Mouse (Mus musculus): ENCODE measurements around the gene Slc35f4.
A peak's percentile ranks its signal among the peaks of the same experiment; 100 is the strongest.

The Slc35f4 gene

GRCm38 (mm10) chr14:49525931-49526291 is at the start of gene Slc35f4:
Slc35f4 (minus strand) TSS chr14:49526046.
- DNase-seq = no peak

DNA sequence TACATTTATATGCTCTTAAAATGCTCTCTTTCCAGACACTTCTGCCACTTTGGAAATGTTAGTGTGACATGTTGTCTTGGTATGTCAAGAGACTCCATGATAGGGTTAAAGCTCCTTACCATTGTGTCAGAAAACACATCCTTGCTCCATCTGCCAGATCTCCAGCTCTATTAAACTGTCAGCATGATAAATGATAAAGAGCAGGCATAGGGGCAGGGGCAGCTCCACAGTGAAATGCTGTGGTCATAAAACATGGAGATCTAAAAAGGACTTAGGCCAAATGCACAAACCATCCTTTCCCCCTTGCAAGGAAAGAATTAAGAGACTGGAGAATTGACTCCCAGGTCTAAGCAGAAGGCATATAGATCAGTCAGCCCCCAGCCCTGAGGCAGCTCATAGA is 42.5 kb upstream of the Slc35f4 start:
- DNase-seq = no peak

GRCm38 (mm10) chr14:49560706-49561105 is 34.9 kb upstream of the Slc35f4 start:
- DNase-seq = no peak

DNA sequence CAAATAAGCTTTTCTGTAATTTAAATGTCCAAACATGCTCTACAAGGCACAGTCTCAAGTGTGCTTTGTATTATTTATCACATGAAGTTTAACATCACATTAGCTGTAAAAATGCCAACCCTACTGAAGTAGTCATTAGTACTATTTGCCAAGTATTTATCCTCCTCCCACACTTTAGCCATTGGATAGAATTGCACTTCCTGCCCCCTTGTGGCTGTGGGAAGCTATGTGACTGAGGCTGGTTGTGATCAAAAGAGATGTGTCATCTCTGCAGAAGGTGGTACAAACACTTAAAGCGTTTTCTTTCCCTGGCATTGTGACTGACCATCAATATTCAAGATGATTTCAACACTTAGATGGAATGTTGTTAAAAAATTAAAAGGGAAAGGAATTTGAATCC is 14.3 kb upstream of the Slc35f4 start:
- no peak for DNase-seq

DNA sequence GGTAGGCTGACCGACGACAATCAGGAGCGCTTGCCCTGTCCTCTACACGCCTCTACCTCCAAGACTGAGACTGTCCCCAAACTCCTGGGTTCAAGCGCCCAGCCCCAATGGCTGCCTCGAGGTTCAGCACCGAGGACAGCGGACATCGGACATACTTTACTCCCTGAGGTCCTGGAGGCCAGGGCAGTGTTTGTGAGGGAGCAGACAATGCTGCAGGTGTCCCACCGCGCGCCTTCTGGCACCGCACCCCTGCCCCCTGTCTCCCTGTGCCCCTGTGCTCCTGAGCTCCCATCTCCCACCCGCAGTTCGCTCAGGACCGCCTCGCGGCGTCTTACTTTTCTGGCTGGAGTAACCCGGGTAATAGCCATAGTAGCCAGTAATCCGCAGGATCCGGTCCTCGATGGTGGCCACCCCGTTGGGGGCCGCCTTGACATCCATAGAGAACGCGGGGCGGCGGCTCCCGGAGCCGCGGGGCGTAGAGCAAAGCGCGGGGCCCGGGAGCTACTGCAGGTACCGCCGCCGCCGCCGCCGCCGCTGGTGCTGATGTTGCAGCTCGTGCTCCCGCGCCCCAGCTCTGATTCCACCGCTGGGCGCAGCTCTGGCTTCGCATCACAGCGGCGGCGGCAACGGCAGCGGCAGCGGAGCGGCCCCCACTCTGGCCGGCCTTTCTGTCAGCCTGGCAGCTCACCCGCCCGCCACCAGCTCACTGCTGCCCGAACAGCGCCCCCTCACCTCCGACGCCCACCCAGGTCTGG is 493 bp downstream of the Slc35f4 start:
- DNase-seq = peak in 1 of 2 experiments; percentile 3

GRCm38 (mm10) chr14:49524665-49525064 is 1.2 kb downstream of the Slc35f4 start:
- no peak for DNase-seq

- DNase-seq = no peak
Measured at GRCm38 (mm10) chr14:49515096-49515665, 10.7 kb downstream of the Slc35f4 start.

GRCm38 (mm10) chr14:49514137-49514536 is 11.7 kb downstream of the Slc35f4 start:
- no peak for DNase-seq

- DNase-seq = no peak
Measured at GRCm38 (mm10) chr14:49495192-49495591, 30.7 kb downstream of the Slc35f4 start.

DNA sequence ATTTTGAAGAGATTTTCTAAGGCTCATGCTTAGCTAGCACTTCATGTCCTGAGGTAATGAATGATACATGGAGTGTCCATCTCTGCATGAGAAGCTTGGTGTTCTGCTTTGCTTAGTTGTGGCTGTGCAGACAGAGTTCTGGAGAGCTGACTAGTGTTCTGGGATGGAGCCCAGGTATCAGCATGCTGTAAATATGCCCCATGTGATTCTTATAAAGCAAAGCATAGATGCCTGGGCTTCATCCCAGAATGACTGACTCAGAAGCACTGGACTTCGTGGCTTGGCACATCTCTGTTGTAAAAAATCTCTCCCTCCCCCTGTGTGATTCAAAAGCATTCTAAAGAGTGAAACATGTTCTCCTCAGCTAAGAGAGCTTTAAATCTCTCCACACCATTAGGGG is 32.1 kb downstream of the Slc35f4 start:
- DNase-seq = no peak

GRCm38 (mm10) chr14:49492506-49492905 is 33.3 kb downstream of the Slc35f4 start:
- DNase-seq = no peak

GRCm38 (mm10) chr14:49476602-49477001 is 49.2 kb downstream of the Slc35f4 start:
- DNase-seq = no peak

GRCm38 (mm10) chr14:49461761-49462160 is 64.1 kb downstream of the Slc35f4 start:
- no peak for DNase-seq

DNA sequence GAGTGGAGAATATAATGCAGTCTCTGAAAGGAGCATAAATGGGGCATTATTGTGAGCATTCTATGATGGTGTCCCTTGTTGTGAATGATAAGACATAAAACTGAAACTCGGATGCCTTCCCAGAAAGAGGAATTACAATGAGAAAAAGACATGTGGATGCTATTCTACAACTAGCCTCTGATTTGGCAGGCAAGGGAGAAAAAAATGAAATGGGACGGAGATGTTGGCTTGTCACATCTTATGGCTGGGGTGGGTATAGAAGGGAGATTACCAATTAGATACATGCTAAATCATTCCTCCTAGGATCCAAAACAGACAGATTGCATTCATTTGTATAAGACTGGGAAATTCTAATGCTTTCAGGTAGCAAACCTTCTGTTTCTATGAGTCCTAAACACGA is 65.0 kb downstream of the Slc35f4 start:
- no peak for DNase-seq

- DNase-seq = no peak
Measured at GRCm38 (mm10) chr14:49454283-49454914, 71.4 kb downstream of the Slc35f4 start.

GRCm38 (mm10) chr14:49453782-49454181 is 72.1 kb downstream of the Slc35f4 start:
- DNase-seq = no peak

GRCm38 (mm10) chr14:49447669-49448068 is 78.2 kb downstream of the Slc35f4 start:
- no peak for DNase-seq

DNA sequence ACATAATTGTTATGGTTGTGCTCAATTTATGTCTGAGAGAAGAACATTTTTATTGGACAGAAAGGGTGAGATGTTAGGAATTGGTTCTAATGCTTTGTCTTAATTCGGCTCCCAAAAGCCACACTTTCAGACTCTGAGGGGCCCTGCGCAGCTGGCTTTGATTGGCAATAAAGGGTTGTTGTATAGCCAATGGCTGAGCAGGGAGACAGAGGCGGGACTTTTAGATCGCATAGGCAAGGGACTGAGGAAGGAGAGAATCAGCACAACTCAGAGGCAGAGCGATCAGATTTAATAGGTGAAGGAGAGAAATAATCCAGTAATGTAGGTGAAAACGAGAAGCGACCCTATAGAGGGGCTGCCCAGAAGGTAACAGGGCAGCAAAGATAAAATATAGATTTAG is 79.4 kb downstream of the Slc35f4 start:
- DNase-seq = no peak

DNA sequence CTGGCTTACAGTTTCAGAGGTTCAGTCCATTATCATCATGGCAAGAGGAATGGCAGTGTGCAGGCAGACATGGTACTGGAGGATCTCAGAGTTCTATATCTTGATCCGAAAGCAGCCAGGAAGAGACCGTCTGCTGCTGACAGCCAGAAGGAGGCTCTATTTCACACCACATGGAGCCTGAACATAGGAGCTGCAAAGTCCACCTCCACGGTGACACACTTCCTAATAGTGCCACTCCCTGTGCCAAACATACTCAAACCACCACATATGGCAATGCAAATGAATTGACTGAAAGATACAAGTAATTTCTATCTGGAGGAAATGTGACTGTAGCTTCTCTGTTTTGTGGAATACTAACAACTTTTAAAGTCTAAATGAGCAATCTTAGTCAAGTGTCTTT is 89.0 kb downstream of the Slc35f4 start:
- DNase-seq = no peak

DNA sequence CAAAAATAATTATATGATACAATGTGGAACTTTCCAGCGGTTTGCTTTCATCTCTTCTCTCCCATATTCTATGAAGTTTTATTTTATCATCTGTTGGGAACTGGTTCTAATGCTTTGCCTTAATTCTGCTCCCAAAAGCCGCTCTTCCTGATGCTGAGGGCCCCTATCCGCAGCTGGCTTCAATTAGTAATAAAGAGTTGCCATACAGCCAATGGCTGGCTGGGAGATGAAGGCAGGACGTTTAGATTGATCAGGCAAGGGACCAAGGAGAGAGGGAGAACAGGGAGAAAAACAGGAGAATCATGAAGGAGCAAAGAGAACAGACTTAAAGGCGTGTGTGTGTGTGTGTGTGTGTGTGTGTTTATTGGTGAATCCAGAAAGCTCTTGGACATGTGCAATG is 94.0 kb downstream of the Slc35f4 start:
- DNase-seq = no peak

DNA sequence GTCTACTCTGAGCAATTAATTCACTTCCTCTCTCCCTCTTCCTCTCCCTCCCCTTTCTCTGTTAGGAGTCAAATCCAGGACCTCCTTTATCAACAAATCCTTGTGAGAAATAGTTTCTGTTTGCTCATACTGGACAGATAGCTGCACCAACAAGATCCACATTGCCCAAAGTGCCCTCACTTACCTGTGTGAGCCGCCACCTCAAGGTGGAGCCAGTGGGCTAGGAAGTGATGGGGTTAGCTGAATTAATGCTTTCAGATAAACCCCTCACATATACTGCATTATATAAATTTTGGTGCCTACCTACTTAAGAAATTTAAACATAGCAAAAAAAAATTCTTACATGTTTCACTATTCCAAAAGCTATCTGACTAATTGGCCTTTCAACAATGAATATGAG is 133.4 kb downstream of the Slc35f4 start:
- DNase-seq = no peak

GRCm38 (mm10) chr14:49362161-49362560 is 163.7 kb downstream of the Slc35f4 start:
- no peak for DNase-seq

DNA sequence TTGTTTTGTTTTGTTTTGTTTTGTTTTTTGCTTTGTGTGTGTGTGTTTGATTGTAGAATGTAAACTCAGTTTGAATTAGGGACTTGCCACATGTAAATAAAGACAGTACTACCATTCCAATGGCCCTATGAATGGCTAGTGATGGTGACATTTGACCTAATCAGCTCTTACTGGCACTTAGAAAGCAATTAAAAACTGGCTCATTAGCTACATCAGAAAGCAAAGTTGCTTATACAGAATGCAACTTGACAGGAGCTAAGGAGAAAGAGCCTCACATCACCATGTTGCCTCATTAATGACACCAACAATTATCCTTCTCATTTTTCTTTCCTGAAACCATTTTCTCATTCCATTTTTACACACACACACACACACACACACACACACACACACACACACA is 170.3 kb downstream of the Slc35f4 start:
- DNase-seq = no peak

DNA sequence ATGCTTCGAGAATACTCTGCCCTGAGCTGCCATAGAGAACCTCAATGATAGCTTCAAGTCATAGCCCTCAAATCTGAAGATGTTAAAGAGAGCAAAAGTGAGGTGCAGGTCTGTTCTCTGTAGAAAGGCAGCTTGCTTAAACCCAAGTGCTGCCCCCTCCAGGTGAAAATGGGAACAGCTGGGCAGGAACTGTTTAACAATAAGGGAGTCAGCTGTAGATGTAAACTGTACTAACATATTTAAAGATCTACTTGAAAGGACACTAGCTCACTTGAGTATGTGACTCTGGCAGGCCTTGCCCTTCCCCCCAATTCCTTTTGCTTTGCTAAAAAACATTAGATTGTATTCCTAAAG is 177.0 kb downstream of the Slc35f4 start:
- DNase-seq = peak; percentile 5 to 8
